Mouse (Mus musculus) cerebellum, adult 9-10 months (tissue): ENCODE data around the gene Prkcz.
A peak's percentile ranks its signal among the peaks of the same experiment; 100 is the strongest.

ENCODE experiments used
- DNase-seq: peaks from one replicate; pipeline ENCODE4 v3.0.0; 2022

Gene Prkcz

DNA sequence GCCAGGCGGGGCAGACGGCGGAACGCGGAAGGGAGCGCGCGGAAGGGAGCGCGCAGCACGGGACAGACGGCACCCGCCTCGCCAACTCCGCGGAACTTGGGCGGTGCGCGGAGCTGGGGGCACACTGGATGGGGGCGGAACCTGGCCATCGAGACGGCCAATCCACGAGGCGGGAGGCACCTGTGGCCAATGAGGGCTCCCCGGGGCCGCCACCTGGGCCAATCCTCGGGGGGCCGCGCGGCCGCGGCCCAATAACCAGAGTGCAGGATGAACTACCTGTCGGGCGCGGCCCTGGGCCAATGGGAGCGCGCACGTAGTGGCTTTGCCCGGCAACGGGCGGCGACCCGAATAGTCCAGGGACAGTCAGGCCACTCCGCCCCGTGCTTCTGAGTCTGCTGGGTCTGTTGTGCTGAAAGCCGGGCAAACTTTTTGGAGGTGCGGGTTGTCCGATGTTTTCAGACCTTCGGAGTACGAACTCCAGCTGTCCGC, at the start of gene Prkcz:
TSS of gene Prkcz (minus strand) at position 59 of the 489 bp plus-strand sequence.
- peak; percentile 96 for DNase-seq

GRCm38 (mm10) chr4:155409058-155409776, 48.1 kb upstream of the Prkcz start, which contains the start of gene Cfap74:
Gene Cfap74, plus strand, starts transcription at chr4:155409190.
- peak; percentile 83 for DNase-seq

DNA sequence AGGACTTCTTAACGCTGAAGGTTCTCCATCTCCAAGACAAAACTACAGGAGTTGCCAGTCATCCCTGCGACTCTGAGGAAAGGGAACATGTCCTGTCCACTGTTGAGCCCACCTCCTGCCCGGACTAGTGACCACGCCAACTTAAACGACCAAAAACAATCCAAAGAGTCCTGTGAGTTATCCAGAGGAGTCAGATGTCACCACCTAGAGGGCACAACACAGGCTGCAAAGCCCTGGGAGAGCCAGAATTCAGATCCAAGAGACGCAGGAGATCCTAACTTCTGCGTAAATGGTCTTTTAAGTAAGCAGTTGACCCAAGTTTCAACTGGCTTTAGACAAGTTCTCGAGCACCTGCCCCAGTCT, 47.5 kb upstream of the Prkcz start:
- DNase-seq: no peak

GRCm38 (mm10) chr4:155402489-155402888, 41.3 kb upstream of the Prkcz start:
- DNase-seq: no peak

DNA sequence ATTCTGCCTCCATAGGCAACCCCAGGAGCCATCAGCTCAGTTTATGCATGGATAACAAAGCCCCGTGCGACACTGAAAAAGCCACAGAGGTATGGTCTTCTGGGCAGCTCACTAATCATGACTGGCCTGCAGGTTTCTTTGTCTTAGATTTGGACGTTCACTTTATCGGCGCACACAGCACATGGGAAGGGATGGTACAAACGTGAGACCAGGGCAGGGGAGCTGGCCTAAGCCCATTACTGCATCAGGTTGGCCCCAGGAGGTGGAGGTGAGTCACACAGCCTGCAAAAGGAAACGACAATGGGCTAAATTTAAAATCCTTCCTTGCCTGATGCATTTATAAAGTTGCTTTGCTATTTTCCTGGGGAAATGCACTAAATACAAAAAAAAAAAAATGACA, 40.0 kb upstream of the Prkcz start:
- peak; percentile 86 for DNase-seq

DNA sequence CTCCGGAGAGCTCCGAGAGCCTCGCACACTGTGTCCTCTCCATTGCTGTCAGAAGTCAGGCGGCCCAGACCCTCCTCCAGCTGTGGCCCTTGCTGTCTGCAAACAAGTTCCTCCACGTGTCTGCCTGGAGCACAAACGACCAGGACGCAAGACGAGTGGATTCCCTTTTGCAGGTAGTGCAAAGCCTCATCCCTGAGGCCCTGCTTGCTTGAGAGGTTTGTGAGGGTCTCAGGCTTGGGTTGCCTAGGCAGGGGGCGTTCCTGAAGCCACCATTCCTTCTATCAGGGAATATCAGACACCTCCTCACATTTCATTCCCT, 37.0 kb upstream of the Prkcz start:
- DNase-seq: no peak

GRCm38 (mm10) chr4:155397511-155398221, 36.5 kb upstream of the Prkcz start, which contains the start of gene Gabrd:
Gene Gabrd, minus strand, starts transcription at chr4:155398112.
- peak; percentile 79 for DNase-seq

- peak; percentile 97 for DNase-seq
These were observed 35.6 kb upstream of the Prkcz start for GRCm38 (mm10) chr4:155396751-155397150.

- DNase-seq: no peak
These were observed 34.3 kb upstream of the Prkcz start for GRCm38 (mm10) chr4:155395471-155395870.

DNA sequence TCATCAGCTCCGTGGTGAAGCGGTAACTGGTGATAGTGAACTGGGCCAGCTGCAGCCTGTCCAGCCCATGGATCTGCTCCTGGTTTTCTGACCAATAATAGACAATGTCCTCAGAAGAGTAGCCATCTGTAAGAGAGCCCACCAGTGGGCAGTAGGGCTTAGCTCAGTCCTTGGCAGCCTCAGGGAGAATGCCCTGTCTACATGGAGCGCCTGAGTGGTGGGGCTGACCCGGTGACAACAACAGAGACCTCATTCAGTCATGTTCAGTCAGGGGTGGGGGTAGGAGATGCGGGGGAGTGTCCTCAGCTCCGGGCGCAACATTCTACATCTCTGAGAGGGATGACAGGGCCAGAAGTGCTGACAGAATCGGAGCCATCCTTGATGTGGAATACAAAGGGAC, 26.0 kb upstream of the Prkcz start:
- no peak for DNase-seq

DNA sequence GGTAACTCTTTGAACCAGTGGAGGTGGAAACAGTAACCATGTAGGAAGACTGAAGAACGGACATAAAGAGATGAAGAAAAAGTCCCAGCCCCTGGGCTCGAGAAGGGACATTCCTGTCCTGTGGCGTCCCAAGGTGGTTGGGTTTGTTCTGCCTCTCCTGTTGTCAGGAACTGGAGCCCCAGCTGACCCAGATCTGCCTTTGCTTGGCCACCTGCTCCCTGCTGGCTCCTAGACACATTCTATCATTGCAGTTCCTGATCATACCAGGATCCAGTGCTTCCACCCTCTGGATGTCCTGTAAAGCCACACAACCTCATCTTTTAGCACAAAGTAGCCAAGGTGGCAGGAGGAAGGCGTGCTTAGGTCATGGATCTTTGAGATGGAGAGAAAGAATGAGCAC, 22.2 kb upstream of the Prkcz start:
- DNase-seq: peak; percentile 84

GRCm38 (mm10) chr4:155382752-155383151, 21.6 kb upstream of the Prkcz start:
- DNase-seq: no peak

- DNase-seq: no peak
These were observed 20.8 kb upstream of the Prkcz start for GRCm38 (mm10) chr4:155381974-155382373.

GRCm38 (mm10) chr4:155371797-155372735, 10.9 kb upstream of the Prkcz start:
- DNase-seq: peak; percentile 66

DNA sequence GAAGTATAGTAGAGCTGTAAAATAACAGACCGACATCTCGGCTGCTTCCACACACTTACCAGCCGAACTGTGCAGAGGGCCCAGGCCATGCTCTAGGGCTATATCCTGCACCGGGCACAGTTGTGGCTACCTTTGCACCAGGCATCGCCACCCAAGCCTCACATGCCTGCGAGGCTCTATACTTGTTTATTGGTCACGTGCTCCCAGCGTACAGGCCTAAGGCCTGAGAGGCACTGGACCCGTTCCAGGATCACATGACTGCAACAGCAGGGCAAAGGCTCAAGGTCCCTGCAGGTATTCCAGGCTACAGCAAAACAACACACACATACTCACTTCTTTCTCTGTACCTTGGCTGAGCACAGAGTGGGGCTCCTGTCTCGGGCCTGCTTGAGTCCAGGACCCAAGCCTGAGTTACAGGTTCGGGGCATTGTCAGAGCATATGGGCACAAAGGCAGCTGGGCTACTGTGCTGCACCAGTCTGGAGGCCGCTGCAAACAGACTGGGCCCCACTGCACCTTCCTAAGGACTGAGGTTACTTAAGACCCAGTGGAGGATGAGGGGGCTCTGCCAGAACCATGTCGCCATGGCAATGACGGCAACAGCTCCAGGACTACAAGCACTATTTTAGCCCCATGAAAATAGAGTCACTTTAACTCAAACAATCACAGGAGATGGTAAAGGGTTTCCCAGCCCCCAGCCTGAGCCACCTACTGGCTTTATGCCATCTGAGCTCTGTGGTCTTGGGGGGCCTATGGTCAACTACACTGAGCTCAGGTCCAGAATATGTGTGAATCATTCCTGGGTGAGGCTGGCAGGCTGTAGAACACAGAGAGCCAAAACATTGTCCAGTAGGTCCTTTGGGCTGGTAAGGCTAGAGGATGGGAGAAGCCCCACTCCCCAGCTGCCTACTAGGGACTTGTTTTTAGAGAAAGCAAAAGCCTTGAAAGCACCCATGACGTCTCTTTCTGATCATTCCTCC, 9.9 kb upstream of the Prkcz start:
- DNase-seq: no peak

DNA sequence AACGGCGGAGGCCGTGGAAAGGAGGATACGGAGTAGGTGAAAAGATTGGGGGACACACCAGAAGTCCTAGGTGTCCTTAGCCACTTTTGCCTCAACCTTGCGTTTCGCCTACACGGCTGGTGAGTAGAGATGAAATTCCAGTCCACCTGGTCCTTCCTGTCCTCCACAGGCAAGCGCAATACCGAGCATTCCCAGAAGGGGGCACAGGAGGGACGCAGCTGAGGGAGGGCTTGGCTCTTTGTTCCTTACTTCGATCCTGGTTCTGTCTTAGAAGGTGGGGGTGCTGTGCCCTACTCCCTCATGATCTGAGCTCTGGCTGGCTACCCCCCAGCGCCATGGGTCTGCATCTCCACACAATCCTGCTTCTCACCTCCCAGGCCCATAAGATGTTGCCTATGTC, 7.5 kb upstream of the Prkcz start:
- DNase-seq: peak; percentile 95

- DNase-seq: no peak
These were observed 6.6 kb upstream of the Prkcz start for GRCm38 (mm10) chr4:155367739-155368138.

DNA sequence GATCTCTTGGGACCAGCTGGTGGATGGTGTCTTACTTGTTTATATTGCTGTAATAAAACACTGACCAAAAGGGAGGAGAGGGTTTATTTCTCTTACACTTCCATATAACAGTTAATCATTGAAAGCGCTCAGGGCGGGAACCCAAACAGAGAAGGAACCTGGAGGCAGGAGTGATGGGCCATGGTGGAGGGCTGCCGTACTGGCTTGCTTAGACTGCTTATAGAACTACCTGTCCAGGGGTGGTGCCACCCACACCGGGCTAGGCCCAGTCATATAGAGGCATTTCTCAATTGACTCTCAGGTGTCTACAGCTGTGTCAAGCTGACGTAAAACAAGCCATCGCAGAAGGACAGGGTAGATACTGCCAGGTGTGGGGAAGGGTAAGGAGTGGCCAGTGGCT, 5.6 kb upstream of the Prkcz start:
- no peak for DNase-seq

DNA sequence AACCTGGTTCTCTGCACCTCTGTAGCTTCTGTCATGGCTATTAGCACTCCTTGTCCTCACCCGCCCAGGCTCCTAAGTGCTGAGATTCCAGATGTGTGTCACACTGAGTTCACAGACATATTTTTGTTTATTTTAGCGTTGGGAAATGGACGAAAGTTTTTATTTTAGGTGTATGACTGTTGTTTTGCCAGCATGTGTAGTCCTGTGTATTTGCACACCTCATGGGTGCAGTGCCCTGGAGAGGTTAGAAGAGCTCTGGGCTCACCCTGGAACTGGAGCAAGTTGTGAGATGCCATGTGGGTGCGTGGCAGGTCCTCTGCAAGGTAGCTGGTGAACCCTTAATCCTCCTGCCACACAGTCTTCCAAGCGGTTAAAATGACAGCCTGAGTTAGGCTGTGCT, 1.3 kb upstream of the Prkcz start:
- DNase-seq: no peak

DNA sequence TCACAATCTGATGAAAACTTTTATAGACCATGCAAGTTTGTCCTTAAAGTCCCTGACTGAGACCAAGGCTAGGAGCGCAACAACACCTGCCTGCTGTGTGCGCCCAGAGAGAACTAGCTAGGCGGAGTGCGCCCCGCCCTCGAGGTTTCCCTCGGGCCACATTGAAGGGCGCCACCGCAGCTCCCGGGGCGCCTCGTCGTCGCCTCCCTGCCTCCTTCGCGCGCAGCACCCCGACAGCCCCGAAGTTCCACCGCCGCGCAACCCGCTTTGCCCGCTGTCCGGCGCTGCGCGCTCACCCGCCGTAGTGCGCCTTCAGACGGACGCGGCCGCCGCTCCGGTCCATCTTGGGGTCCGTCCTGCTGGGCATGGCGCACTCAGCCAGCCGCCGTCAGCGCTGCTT, 305 bp downstream of the Prkcz start:
- no peak for DNase-seq

DNA sequence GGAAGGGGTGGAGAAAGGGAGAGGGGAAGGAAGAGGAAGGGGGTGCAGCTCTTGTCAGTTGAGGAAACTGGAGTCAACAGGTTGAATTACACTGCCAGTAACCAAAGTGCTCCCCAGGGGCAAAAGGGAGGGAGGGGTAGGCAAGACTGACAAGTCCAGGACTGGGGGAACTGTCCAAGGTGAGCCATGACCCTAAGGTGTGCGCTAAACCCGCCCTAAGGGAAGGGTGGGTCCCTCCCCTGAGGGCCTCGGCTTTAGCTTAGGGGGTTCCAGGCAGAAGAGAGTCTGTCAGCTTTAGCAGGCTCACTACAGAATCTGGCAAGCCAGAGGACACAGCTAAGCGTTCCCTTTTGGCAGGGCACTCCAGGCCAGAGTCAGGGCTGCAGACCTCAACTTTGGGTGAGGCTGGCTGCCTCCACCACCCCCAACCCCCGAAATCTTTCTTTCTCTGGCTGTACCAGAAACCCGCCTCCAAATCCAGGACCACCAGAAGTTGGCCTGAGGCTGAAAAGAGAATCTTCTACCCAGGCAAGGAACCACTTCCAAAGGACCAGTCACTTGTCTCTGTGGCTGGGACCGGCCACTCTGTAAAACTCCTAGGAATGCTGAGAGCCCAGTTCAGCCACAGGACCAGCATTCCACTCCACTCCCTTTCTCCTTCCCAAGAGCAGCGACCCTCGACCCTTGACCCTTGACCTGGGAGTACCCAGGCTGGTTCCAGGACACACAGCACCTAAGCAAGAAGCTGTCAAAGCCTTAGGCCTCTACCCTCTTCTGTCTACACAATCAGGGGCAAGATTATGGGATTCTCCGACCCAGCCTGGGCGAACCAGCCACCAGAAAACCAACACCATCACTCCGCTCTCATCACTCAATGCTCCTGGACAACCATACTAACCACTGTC, 1.3 kb downstream of the Prkcz start:
- DNase-seq: peak; percentile 58
